Mouse (Mus musculus) liver, postnatal 0 days (tissue): ENCODE results near the gene Dglucy.

Source experiments
- CTCF ChIP-seq: sonication (generic); IDR thresholded peaks from 2 replicates; pipeline ENCODE4 v1.5.1; 2016; ENCODE audit warnings: antibody characterized with exemption, low read depth
- EP300 ChIP-seq: IDR thresholded peaks from 2 replicates; pipeline ENCODE4 v1.6.1; 2016; ENCODE audit warnings: antibody characterized with exemption, low read depth, mild to moderate bottlenecking

- TF ChIP-seq CTCF, result no peak
- no peak for TF ChIP-seq EP300
Measured at GRCm38 (mm10) chr12:100885585-100885984, 106.7 kb downstream of the Dglucy start.
